8 mouse cellular contexts compared by ENCODE assay signal in genomic region chr2:180710276-180711155, GRCm38 (mm10). TPM values are rescaled to one million over a fixed set of nuclear protein-coding genes. Genes with fewer than 3 reads are reported as not detected.
DNase-seq lines count a peak whose midpoint lies in the region; ATAC-seq and TF ChIP-seq lines count a peak whose summit lies in the region.

No protein-coding gene starts in this region.

- H3K4me3 ChIP-seq in heart, embryonic 14.5 days (ENCODE audit: control insufficient read depth in 1 of 2, insufficient read depth in 1 of 2, low read depth in 1 of 2, low read length in 2 of 2), result peak overlapping the region; percentile 76 to 100
- peak overlapping the region; percentile 88 for H3K4me3 ChIP-seq in ES-Bruce4 (ENCODE audit: low read depth, low read length)
- H3K4me3 ChIP-seq in erythroblast, embryonic 14.5 days (replicated peaks), result peak overlapping the region; percentile 79
- H3K4me3 ChIP-seq in limb, embryonic 15.5 days, result peak overlapping the region; percentile 99
- H3K4me3 ChIP-seq in stomach, embryonic 15.5 days (replicated peaks), result peak overlapping the region; percentile 92

- H3K27me3 ChIP-seq in heart, embryonic 14.5 days (ENCODE audit: control insufficient read depth, insufficient read depth, low read length), result no peaks in the 10 kb centered on the region
- no peaks in the 10 kb centered on the region for H3K27me3 ChIP-seq in ES-Bruce4 (ENCODE audit: control insufficient read depth, insufficient read depth, low read length, poor library complexity, severe bottlenecking)
- no peaks in the 10 kb centered on the region for H3K27me3 ChIP-seq in erythroblast, embryonic 14.5 days (ENCODE audit: control insufficient read depth)
- H3K27me3 ChIP-seq in limb, embryonic 15.5 days, result no peaks in the 10 kb centered on the region
- no peaks in the 10 kb centered on the region for H3K27me3 ChIP-seq in stomach, embryonic 15.5 days (replicated peaks)

- H3K36me3 ChIP-seq in heart, embryonic 14.5 days (ENCODE audit: control insufficient read depth, insufficient read depth, low read length), result peaks cover 27% of the 10 kb centered on the region
- H3K36me3 ChIP-seq in ES-Bruce4 (ENCODE audit: control insufficient read depth, insufficient read depth, low read length, poor library complexity, severe bottlenecking), result peaks cover 47% of the 10 kb centered on the region
- H3K36me3 ChIP-seq in erythroblast, embryonic 14.5 days (ENCODE audit: control insufficient read depth), result peaks cover 62% of the 10 kb centered on the region
- H3K36me3 ChIP-seq in limb, embryonic 15.5 days, result peaks cover 21% of the 10 kb centered on the region
- peaks cover 8% of the 10 kb centered on the region; the same call in 1 of the 2 replicates for H3K36me3 ChIP-seq in stomach, embryonic 15.5 days

- peak overlapping the region; percentile 99 for H3K9ac ChIP-seq in heart, embryonic 14.5 days (ENCODE audit: low read length)
- H3K9ac ChIP-seq in ES-Bruce4 (ENCODE audit: low read depth, poor library complexity, severe bottlenecking), result peak overlapping the region; percentile 97
- peak overlapping the region; percentile 100 for H3K9ac ChIP-seq in limb, embryonic 15.5 days
- peak overlapping the region; percentile 100 for H3K9ac ChIP-seq in stomach, embryonic 15.5 days

- peak overlapping the region; percentile 82 to 88 for H3K27ac ChIP-seq in heart, embryonic 14.5 days (replicated peaks in 1 of 2; ENCODE audit: control insufficient read depth in 1 of 2, insufficient read depth in 1 of 2, low read depth in 2 of 2, low read length in 2 of 2)
- H3K27ac ChIP-seq in ES-Bruce4 (ENCODE audit: insufficient read depth, low read length), result peak overlapping the region; percentile 86
- peak overlapping the region; percentile 93 for H3K27ac ChIP-seq in limb, embryonic 15.5 days
- peak overlapping the region; percentile 93 for H3K27ac ChIP-seq in stomach, embryonic 15.5 days

- H3K9me3 ChIP-seq in heart, embryonic 14.5 days (ENCODE audit: control insufficient read depth, low read length), result no peaks in the 10 kb centered on the region
- H3K9me3 ChIP-seq in ES-Bruce4 (replicated peaks; ENCODE audit: control insufficient read depth, insufficient read depth, low read length, poor library complexity, severe bottlenecking), result no peaks in the 10 kb centered on the region
- H3K9me3 ChIP-seq in erythroblast, embryonic 14.5 days (ENCODE audit: control insufficient read depth, low read length), result no peaks in the 10 kb centered on the region
- H3K9me3 ChIP-seq in limb, embryonic 15.5 days, result no peaks in the 10 kb centered on the region
- no peaks in the 10 kb centered on the region for H3K9me3 ChIP-seq in stomach, embryonic 15.5 days

- H3K4me2 ChIP-seq in heart, embryonic 14.5 days (ENCODE audit: low read length), result peak overlapping the region; percentile 89
- peak overlapping the region; percentile 54 for H3K4me2 ChIP-seq in limb, embryonic 15.5 days
- peak overlapping the region; percentile 68 for H3K4me2 ChIP-seq in stomach, embryonic 15.5 days

- DNase-seq in heart, adult 18-20 months, result no peak
- DNase-seq in left cerebral cortex, adult 11 months (ENCODE audit: low spot score), result no peak
- no peak for DNase-seq in layer of hippocampus, adult 18-20 months (ENCODE audit: low spot score in 2 of 2)

- no peak for TF ChIP-seq CTCF in ES-Bruce4 (IDR thresholded peaks at IDR 0.05; ENCODE audit: low read depth, low read length)

- WGBS in heart, embryonic 14.5 days, result 2% methylated on average over 59 of the region's 64 CpGs
- 2% methylated on average over 63 of the region's 64 CpGs for WGBS in limb, embryonic 15.5 days
- WGBS in stomach, embryonic 15.5 days, result 2% methylated on average over 64 of the region's 64 CpGs

- H3K4me1 ChIP-seq in heart, embryonic 14.5 days (ENCODE audit: control insufficient read depth in 2 of 2, insufficient read depth in 2 of 2, low read length in 2 of 2), result peaks cover 5 to 20% of the 10 kb centered on the region in 2 experiments
- H3K4me1 ChIP-seq in ES-Bruce4 (ENCODE audit: control insufficient read depth, insufficient read depth, low read length), result peaks cover 3% of the 10 kb centered on the region
- peaks cover 61% of the 10 kb centered on the region for H3K4me1 ChIP-seq in erythroblast, embryonic 14.5 days (ENCODE audit: control insufficient read depth)
- peaks cover 16% of the 10 kb centered on the region for H3K4me1 ChIP-seq in limb, embryonic 15.5 days
- H3K4me1 ChIP-seq in stomach, embryonic 15.5 days, result peaks cover 15% of the 10 kb centered on the region

- ATAC-seq in heart, embryonic 14.5 days (ENCODE audit: insufficient number of reproducible peaks, insufficient read depth, low FRiP score, low read depth), result no peak; the same call in none of the 2 replicates
- peak; percentile 20; the same call in 1 of the 2 replicates for ATAC-seq in limb, embryonic 15.5 days (ENCODE audit: insufficient number of reproducible peaks, low FRiP score, low TSS enrichment, low read depth)
- no peak for ATAC-seq in stomach, embryonic 15.5 days (ENCODE audit: insufficient read depth, low FRiP score, low read depth)

- TF ChIP-seq POLR2A in ES-Bruce4 (IDR thresholded peaks at IDR 0.05; ENCODE audit: insufficient read depth, low read length), result no peak

- TF ChIP-seq EP300 in ES-Bruce4 (IDR thresholded peaks at IDR 0.05; ENCODE audit: insufficient read depth, low read depth, low read length), result no peak

RNA-seq across cellular contexts. Expression of gene Gid8, which starts 0.6 kb away (rescaled TPM):
- 49.0 and 50.5 TPM in 2 replicates for polyA plus RNA-seq in heart, embryonic 14.5 days (2014; fragmentation: Nextera tagmentation; extraction: Ambion mirVana)
- 10 to 100 TPM; 55.8 to 59.5 TPM for total RNA-seq in heart, adult 18-20 months (2021)
- polyA plus RNA-seq in ES-Bruce4 (2011; ENCODE audit: insufficient read depth, insufficient read length, low read depth, missing spikeins), result 78.5 and 81.4 TPM in 2 replicates
- polyA plus RNA-seq in erythroblast, embryonic 14.5 days (2012), result 4.3 and 5.4 TPM in 2 replicates
- polyA plus RNA-seq in limb, embryonic 15.5 days (2015; fragmentation: Nextera tagmentation; extraction: Ambion mirVana), result 73.7 and 76.1 TPM in 2 replicates
- polyA plus RNA-seq in stomach, embryonic 15.5 days (2015; fragmentation: Nextera tagmentation; extraction: Ambion mirVana), result 61.4 TPM in 2 replicates
- 10 to 100 TPM; 58.6 to 61.5 TPM for total RNA-seq in layer of hippocampus, adult 18-20 months (2021)

RNA-seq across cellular contexts. Expression of gene Dido1, which starts 0.7 kb away (rescaled TPM):
- 16.4 and 18.9 TPM in 2 replicates for polyA plus RNA-seq in heart, embryonic 14.5 days (2014; fragmentation: Nextera tagmentation; extraction: Ambion mirVana)
- total RNA-seq in heart, adult 18-20 months (2021), result 10 to 100 TPM; 25.8 to 29.9 TPM
- polyA plus RNA-seq in ES-Bruce4 (2011; ENCODE audit: insufficient read depth, insufficient read length, low read depth, missing spikeins), result 62.5 and 67.8 TPM in 2 replicates
- 1.1 and 1.6 TPM in 2 replicates for polyA plus RNA-seq in erythroblast, embryonic 14.5 days (2012)
- polyA plus RNA-seq in limb, embryonic 15.5 days (2015; fragmentation: Nextera tagmentation; extraction: Ambion mirVana), result 25.5 and 28.2 TPM in 2 replicates
- polyA plus RNA-seq in stomach, embryonic 15.5 days (2015; fragmentation: Nextera tagmentation; extraction: Ambion mirVana), result 25.2 and 26.8 TPM in 2 replicates
- total RNA-seq in layer of hippocampus, adult 18-20 months (2021), result 10 to 100 TPM; 53.2 to 54.6 TPM

RNA-seq across cellular contexts. Expression of gene Slc17a9, which starts 14.5 kb away (rescaled TPM):
- 0.43 and 0.55 TPM in 2 replicates for polyA plus RNA-seq in heart, embryonic 14.5 days (2014; fragmentation: Nextera tagmentation; extraction: Ambion mirVana)
- under 1 TPM; 0.10 to 0.54 TPM for total RNA-seq in heart, adult 18-20 months (2021)
- polyA plus RNA-seq in ES-Bruce4 (2011; ENCODE audit: insufficient read depth, insufficient read length, low read depth, missing spikeins), result 20.2 and 22.6 TPM in 2 replicates
- polyA plus RNA-seq in erythroblast, embryonic 14.5 days (2012), result 0.13 and 0.18 TPM in 2 replicates
- polyA plus RNA-seq in limb, embryonic 15.5 days (2015; fragmentation: Nextera tagmentation; extraction: Ambion mirVana), result 1.7 and 2.5 TPM in 2 replicates
- polyA plus RNA-seq in stomach, embryonic 15.5 days (2015; fragmentation: Nextera tagmentation; extraction: Ambion mirVana), result 3.8 and 4.3 TPM in 2 replicates
- under 1 TPM; 0.27 to 0.48 TPM for total RNA-seq in layer of hippocampus, adult 18-20 months (2021)
